Mouse (Mus musculus): ENCODE measurements around the gene Letmd1.
"Not testable (repeated sequence)": the region's sequence is repeated elsewhere in the genome, so short reads cannot be mapped to it uniquely, and the experiment has no call there.

The Letmd1 gene

DNA sequence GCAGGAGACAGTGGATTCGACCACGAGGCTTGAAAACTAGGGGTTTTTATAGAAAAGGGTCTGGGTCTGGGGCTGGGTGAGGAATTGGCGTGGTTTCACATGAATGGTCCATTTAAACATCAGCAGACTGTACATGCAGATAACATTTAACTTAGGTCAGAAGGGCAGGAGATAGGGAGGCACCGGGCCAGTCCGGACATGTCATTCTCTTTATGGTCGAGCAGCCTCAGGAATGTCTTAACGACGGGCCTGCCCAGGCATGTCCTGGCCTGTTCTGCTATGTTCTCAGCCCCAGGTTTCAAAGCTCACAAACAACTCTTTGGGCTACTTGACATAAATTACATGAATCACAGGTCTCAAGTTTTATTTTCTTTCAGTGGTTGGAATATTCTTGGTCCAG is 30.7 kb downstream of the Letmd1 start:
- not testable (repeated sequence) for DNase-seq (ENCODE audit: low read depth, low spot score)

DNA sequence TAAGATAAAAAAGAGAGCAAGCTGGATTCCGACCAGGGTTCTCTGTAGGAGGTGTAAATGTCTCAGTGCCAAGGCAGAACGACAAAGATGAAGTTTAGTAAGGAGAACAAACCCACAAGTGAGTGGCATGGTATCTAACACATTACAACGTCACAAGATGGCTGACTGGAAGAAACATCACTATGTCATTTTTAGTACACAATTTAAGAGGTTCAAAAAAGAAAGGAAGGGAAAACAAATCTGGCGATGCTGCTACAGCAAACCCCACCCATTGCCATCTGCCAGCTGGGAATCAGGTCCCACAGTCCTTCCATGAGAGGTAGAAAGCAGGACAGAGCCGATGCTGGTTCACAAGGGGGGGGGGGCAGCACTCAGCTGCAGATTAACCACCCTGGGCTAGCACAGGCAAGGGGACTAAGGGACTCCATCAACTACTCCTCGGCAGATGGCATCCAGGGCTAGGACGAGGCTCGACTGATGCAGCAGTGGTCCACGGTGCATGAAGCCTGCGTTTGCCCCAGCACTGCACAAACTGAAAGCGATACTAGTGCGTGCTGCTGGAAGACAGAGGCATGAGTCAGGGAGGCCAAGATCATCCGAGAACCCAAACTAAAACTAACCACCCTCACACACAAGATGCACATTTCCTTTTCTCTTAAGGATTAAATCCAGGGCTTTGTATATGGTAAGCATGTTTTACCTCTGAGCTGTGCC is 39.8 kb downstream of the Letmd1 start:
- DNase-seq (ENCODE audit: low read depth, low spot score) = no peak

DNA sequence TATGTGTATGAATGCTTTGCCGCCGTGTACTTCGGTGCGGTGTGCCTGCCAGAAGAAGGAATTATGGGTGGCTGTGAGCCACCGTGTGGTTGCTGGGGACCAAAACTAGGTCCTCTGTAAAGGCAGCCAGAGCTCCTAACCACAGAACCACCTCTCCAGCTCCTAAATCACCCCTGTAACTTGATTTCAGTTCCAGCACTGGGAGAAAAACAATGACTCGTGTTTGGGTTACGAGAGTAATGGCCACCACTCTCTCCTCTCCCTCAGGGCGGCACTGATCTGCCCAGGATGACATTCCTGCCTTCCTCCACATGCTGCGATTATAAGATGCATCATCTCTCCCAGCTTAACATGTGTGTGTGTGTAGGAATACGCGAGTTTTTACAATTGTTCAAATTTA is 41.2 kb downstream of the Letmd1 start:
- no peak for DNase-seq (ENCODE audit: low read depth, low spot score)

DNA sequence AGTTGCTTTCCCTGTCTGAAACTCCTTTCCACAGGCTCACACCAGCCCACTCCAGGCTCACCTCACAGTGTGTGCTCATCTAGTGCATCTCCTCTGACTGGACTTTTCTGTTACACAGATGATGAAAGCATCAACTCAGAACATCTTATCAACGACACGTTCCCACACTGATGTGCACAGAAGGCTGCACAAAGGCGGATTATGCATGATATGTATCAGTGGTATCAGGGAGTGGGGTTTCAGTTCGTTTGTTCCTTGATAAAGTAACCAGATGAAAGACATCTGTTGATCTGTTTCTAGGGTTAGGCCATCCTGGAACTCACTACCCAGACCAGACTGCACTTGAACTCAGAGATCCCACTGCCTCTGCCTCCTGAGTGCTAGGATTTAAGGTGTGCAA is 44.6 kb downstream of the Letmd1 start:
- no peak for DNase-seq (ENCODE audit: low read depth, low spot score)

DNA sequence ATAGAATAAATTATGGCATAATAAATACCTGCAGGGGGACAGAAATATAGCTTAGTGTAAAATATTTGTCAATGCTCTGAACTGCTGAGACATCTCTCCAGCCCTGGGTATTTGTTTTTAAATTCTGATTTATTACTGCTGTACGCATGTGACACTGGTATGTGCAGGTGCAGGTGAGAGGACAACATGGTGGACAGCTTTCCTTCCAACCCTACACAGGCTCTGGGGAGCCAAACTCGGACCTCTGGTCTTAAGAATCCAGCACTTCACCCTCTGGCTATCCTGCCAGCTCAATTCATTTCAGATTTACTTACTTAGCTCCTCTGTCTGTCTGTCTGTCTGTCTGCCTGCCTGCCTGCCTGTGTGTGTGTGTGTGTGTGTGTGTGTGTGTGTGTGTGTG is 46.3 kb downstream of the Letmd1 start:
- DNase-seq (ENCODE audit: low read depth, low spot score) = no peak

DNA sequence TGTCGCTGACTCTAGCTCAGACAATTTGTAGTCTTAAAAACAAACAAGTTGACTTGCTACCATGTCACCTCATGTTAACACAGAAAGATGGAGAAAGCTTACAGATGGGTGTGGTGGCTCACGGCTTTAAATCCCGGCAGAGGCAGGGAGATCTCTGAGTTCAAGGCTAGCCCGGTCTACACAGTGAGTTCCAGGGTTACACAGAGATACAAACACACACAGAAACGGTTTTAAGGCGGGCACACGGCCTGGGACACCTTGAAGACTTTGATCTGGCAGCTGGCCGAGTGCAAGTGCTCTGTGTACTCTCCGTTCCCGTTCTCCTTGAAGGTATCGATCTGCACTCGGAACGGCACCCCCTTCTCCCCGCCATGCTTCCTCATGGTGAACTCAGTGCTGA is 51.5 kb downstream of the Letmd1 start:
- no peak for DNase-seq (ENCODE audit: low read depth, low spot score)

DNA sequence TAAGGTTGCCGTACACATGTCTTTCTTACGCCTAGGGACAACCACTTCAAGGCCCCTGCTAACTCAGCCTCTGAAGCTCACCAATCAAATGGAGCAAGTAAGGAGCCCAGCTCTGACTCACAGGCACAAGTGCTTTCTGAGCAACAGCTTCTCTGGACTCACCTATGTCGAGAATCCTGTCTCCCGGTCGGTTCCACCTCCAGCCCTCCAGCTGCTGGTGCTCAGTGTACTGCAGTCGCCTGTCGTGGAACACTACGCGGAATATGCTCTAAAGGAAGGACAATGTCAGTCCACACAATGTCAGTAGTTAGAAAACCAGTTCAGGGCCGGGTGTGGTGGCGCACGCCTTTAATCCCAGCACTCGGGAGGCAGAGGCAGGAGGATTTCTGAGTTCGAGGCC is 56.6 kb downstream of the Letmd1 start:
- DNase-seq (ENCODE audit: low read depth, low spot score) = no peak

DNA sequence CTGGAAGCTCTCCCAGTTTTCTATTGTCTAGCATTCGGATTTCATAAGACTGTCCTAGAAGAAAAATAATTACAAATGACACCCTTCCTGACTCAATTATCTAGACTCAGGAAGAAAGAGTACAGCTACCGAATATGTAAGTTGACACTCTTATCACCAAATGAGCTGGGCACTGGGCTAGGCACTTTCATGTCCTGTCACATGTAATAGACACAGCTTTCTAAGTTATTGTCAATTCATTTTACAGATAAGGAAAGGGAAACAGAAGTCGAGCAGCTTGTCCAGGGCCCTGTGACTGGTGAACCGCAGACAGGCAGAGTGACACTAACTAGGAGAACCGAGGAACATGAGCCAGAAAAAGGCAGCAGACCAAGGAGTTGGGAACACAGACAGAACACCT is 59.1 kb downstream of the Letmd1 start:
- DNase-seq (ENCODE audit: low read depth, low spot score) = no peak
